Mouse (Mus musculus) right cerebral cortex, postnatal 25 days (tissue): ENCODE measurements at regions not wholly inside any gene's neighbourhood (a gene's known extent, or its start where the extent isn't known, plus 50 kb on each side); places are given as distances from the start of the nearest gene placed in this dataset.

Source experiments
- DNase-seq: peaks from one replicate; pipeline ENCODE4 v3.0.0; 2022

DNA sequence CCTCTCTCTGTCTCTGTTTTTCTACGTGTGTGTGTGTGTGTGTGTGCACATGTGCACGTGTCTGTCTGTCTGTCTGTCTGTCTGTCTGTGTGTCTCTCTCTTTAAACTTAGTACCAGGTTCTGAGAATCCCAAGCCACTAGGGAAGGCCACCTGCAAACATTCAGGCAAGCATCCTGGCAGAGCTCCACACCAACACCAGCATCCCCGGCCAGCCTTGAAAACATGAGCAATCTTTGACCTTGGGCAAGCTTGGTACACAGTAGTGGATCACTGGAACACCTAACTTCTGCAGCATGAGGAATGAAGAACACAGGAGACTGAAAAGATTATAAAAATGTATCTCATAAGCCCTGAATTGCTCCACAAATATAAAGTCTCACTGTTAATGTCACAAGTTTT lies 359.0 kb upstream of the Smim15 start:
- DNase-seq: no peak

DNA sequence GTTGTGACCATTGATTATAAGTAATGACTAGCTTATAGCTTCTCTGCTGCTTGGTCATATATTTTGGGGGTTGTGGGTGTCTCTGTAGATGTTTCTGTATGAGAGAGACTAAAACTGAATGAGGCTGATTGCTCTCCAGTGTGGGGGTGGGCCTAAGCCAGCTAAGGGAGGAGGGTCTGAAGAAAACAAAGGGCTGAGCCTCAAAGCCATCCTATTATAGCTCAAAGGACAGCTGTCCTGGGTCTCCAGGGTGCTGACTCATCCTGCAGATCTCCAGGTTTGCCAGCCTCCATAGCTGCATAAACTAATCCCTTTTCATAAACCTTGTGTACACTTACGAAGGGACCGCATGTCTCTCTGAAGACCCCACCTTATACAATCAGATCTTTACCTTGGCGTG lies 360.3 kb upstream of the Smim15 start:
- DNase-seq: no peak

DNA sequence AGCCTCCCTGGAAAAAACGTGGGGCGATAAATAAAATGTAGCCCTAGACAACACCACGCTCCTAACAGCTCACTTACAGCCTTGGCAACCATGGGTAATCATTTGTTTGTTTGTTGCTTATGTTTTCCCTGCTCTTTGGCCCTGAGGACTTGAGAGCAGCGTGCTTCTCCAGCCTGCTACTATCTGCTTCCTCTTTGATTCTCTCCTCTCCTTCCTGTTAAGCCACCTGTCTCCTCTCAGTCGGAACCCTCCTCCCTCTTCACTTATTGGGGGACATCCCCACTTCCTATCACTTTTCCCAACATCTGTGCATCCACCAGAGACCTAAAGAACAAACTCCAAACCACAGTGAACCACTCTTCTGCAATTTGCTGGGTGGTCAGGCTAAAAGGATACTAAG lies 362.5 kb upstream of the Smim15 start:
- no peak for DNase-seq

DNA sequence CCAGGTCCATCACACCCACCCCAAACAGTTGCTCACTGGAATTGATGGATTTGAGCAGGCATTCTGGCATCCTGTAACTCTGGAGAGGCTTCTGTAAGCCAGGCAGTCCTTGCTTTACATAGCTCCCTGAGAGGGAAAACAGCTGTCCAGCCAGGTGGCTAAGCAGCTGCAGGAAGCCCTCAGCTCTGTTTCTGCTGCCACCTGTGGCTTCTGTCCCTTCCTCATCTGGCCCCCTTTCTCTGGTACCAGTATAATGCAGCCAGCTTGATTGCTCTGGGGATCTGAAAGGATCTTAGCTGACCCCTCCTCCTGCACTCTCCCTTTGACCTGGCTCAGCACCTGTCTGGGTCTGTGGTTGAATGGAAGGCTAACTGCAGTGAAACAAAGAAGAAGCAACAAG lies 365.4 kb upstream of the Smim15 start:
- DNase-seq: no peak

DNA sequence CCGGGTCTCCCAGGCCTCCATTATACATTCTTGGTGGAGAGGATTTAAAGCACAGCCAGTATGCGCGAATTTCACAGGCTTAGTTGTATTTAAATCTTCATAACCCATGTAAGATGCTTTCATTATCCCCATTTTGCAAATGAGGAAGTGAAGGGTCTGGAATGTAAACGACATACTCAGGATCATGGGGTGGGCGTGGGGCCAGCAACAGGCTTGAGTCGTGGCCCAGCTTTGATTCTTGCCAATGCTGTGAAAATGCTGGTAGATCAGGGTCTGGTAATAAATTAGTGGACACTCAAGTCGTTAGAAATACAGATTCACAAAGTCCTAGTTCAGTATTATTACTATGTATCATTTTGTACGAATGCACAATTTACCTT lies 367.2 kb upstream of the Smim15 start:
- DNase-seq: no peak

DNA sequence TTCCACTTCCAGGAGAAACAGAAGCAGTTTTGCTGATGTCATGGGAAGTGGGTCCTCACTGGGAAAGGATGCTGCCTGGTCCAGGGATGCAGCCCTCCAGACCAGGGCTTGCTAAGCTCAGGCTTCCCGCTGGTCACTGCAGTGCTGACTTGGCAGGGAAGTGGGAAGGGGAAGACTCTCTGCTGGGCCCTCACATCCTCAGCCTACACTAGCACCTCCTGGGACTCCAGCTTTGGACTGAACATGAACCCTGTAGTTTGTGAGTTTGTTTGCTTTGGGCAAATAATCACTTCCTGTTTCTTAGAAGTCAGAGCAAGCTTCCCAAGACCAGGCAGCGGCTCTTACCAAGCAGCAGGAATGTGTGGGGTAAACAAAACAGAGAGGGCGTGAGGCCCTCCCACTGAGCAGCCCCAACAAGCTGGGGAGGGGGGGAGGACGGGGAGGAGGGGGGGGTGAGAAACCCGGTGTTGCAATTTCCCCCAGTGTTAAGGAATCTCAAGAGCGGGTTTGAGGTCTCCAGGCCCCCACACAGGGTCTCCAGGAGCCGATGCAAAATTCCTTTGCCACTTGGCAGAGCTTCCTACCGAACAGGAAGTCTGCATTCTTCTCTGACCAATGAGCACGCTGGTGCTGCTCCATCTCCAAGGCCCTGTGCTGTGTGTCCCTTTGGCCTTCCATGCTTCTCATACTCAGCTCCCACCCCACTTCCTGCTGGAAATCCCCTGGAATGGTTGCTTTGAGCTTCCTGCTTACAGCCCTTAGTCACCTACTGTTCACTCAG lies 367.7 kb upstream of the Smim15 start:
- no peak for DNase-seq

DNA sequence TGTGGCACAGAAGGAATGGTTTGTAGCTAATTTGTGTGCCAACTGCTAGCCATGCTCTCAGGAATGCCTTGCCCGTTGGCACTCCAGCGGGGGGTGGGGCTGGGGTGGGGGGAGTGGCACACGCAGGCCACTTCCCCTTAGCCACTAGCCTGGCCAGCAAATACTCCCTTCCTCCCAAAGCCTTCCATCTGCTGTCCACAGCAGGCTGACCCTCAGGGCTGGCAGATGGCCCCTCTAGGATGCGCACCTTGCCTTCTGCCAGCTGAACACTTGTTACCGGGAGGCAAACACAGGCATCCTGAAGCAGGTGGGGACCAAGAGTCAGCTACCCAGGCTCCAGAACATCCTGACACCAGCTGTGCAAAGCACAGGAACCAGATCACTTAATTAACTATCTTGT lies 372.1 kb upstream of the Smim15 start:
- DNase-seq: no peak

DNA sequence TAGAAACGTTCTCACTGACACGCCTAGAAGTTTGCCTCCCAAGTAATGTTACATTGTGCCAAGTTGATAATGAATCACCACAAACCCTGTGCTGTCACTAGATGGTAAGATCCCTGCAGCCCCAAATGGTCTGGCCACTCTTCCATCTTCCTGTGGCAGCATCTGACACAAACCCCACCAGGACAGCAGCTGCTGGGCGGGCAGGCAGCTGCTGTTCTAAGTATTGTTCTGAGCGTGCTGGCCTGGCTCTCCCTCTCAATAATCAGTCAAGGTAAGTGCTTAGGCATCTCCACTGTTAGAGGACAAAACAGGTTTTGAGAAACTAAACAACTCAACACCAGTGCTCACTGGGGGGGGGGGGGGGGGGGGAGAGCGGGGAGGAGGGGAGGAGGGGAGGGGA lies 375.7 kb upstream of the Smim15 start:
- DNase-seq: no peak

DNA sequence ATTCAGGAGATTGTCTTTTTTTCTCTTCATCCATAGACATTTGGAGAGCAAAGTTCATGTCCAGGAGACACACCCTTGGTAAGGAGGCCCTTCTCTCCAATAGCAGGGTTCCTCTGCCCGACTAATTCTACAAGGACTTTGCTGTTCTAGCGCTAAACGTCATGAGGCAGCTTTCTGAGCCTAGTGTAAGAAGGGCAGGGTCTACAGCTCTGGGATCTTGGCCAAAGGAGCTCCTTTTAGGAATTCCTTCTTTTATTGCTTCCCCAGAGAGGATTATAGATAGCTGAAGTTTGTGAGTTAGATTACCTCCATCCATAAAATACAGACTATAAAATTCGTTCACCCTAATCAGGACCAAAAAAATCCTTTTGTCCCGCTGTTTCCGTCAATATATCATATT lies 378.5 kb upstream of the Smim15 start:
- no peak for DNase-seq

DNA sequence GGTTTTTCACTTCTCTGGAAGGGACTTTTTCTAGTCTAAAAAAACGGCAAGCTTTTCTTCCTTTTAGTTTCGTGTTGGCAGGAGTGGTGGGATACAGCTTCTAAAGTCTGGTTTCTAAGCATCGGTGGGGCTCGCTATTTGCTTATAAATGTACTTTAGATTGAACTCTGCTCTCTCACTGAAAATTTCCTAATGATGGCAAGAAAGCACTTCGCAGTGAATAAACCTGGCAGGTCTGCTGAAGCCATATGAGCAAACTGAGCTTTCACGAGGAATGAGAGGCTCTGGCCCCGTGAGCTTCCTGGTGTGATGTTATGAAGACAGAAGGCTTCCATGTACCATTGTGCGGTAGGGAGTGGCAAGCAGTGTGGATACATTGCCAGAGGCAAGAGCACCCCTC lies 380.0 kb upstream of the Smim15 start:
- DNase-seq: no peak

DNA sequence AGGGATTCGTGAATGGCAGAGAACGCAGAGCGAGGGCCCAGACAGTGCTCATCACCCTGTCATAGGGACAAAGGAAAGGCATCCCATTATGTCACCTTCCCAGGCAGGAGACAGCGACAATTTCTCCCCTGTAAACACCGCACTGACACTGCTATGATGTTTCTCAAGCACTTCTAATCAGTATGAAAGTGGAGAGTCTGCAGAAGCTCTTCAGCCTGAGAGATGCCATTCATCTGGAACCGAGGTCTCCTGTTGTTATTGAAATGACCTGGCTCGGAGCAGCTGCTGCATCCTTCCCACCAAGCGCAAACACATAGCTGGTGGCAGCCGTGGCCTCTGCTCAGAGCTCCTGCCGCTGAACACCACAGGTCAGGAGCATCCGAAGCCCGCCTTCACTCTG lies 380.5 kb upstream of the Smim15 start:
- DNase-seq: no peak

DNA sequence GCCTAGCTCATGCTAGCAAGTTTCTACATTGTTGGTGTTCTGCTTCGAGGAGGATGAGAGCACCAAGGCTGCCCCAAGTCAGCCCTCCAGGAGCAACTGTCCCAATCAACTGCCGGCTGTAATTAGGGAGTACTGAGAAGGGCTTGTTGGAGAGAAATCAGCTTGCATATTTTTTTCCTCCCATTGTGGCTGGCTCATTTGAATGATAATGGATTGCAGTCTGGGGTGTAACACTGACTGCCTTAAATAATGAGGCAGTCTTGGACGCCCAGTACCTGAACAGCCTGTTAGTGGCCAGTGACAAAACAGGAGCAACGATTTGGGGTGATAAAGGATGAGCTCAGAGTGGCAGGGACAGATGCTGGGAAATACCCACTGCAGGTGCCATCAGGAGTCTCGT lies 382.8 kb upstream of the Smim15 start:
- DNase-seq: no peak

DNA sequence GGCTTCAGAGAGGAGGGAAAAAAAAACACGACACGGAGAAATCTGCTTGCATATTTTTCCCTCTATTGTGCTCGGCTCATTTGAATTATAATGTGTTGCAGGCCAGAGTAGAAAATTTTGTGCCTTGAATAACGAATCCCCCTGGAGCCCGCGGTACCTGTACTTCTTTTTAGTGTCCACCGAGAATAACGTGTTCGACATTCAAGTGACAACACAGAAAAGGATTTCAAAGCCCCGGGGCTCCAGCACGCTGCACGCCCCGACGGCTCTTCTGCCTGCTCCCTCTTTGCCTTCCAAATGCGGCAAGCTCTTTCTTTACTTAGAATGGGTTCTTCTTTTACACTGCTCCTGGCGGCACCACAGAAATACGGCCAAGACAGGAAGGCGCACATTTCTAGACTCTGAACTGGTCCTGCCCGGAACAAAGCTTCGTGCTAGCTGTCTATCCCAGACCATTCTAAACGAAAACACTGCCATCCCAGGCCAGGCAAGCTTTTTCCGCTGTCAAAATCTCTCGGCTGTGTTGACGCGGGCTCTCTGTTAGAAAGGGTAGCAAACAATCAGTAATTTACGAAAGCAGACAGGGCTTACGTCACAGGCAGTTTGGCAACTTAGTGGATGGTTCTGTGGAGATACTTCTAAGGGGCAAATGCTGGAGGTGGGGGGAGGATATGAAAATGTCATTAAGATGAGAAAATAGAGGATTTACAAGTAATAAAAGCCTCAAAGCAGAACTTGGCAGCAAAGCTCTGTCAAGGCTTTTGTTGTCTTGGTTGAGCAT lies 398.2 kb upstream of the Smim15 start:
- peak; percentile 45 for DNase-seq

DNA sequence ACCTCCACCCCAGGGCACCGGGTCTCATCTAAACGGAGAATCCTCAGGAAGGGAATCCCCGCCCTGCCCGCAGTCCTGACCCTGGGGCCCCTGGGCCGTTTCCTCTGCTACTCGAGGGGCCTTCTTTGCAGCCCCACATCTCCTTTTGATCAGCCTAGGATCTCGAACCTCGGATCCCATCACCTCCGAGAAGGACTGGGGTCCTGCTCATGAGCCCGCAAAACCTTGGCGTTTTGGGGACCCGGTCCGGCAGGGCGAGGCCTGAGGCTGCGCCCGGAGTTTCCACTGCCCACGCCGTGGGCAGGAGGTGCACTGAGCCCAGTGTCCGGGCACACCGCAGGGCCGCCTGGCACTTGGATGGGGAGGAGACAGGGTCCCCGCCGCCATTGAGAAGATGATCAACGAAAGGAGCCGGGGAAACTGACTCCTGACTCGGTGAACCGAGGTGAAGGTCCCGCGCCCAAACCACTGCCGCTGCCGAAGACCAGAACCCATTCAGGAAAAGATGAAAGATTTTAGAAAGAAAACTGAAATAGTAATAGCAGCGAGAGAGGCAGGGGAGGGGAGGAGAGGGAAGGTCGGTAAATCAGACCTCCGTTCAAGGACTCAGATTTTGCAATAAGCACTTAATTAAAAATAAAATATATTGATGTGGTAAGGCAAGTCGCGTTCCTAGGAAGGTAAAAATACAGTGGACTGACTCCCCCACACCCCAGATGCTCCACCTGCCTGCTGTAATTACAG lies 399.0 kb upstream of the Smim15 start:
- peak; percentile 12 for DNase-seq

DNA sequence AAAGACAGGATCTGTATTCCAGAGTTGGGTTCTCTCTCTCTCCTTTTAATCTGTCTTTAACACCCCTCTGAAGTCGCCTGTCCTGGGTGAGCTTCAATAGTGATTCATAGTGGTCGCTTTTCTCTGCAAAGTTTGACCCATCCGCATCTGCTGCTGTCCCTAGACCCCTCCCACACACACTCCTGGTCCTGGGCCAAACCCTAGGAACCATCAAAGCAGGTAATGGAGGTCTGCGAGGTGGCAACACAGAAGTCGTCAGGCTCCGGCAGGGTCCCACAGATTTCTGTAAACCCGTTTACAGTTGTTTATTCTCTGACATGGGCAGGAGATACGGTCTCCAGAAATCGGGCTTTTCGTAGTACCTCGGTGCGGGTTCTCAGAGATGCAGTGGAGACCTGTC lies 399.5 kb upstream of the Smim15 start:
- DNase-seq: no peak

DNA sequence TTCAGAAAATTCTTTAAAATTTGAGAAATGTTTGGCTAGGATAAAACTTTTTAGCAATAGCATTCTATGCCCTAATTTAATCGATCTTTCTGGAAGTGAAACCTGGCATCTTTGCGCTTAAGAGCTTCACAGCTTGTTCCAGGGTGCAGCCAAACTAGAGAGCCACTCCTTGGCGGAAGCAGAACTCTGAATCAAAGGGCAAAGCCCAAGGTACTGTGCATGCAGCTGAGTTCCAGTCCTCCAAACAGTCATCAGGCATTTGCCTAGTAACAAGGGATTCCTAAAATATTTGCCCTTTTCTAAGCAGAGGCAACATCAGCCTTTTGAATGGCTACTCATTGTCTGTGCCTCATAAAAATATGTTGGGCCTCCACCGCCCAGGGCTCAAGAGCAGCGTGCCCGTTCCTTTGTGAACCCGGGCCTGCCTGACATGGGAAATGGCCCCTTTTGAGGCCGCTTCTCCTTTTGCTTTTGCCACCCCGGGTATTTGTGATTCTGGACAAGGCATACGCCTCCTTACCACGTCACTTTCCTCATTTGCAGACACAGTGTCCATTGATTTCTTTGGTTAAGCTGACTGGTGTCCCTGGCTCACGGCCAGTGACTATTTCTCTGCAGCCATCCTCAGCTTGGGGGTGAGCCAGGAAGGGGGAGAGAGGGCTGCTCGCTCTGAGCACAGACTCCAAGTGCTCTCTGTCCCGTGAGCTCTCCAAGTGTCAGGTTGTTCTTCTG lies 402.2 kb upstream of the Smim15 start:
- DNase-seq: peak; percentile 54

DNA sequence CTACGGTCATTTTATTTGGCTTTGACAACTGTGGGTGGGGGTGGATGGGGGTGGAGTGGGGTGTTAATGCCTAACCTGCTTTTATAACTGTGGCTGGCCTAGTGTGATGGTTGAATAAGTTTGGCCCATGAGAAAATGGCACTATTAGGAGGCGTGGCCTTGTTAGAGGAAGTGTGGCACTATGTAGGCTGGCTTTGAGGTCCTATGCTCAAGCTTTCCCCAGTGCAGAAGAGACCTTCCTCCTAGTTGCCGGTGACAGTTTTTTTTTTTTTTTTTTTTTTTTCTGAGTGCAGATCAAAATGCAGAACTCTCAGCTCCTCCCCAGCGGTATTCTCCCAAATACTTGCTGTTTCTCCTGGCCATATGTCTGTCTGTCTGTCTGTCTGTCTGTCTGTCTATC lies 404.6 kb upstream of the Smim15 start:
- DNase-seq: no peak

DNA sequence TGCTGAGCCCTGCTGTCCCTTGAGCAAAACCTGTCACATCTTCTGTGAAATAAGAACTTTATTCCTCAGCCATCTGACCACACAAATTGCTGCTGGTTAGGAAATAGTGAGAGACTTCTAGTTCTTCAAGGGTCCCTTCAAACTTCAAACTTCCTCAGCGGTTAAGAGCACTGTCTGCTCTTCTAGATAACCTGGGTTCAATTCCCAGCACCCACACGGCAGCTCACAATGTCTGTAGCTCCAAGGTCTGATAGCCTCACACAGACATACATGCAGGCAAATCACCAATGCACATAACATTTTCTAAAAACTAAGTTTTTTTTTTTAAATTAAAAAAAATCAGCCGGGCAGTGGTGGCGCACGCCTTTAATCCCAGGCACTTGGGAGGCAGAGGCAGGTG lies 407.0 kb upstream of the Smim15 start:
- no peak for DNase-seq

DNA sequence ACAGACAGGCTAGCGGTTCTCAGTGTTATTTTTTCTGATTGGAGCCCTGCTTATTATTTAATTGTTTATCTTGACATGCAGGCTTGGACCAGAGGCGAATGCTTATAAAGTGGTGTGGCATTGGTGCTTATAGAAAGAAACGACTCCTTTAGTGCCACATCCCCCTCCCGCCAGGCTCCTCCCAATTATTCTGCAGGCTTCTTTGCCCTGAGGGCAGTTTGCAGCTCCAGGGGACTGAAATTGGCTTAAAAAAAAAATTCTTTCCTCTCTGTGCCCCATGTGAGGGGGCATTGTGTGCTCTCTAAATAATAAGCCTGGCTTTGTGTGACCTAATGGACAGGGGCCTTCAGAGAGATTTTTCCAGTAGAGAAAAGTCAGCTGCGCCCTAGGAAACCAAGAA lies 409.1 kb upstream of the Smim15 start:
- no peak for DNase-seq

DNA sequence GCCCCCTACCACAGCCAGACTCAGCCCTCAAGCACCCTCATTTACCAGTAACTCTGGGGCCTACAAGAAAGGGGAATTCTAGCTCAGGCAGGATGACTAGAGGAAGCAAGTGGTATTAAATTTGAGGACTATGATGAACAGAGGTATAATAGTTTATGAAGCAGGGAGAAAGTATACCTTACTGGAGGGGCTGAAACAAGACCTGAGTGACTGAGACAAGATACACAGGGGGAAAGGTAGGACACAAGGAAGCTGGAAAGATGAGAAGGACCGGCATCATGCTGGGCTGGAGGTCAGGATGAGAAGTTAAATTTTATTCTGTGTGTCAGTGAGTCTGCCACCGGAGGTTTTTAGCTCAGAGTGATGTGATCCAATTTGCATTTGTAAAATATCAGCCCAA lies 417.2 kb upstream of the Smim15 start:
- DNase-seq: no peak

DNA sequence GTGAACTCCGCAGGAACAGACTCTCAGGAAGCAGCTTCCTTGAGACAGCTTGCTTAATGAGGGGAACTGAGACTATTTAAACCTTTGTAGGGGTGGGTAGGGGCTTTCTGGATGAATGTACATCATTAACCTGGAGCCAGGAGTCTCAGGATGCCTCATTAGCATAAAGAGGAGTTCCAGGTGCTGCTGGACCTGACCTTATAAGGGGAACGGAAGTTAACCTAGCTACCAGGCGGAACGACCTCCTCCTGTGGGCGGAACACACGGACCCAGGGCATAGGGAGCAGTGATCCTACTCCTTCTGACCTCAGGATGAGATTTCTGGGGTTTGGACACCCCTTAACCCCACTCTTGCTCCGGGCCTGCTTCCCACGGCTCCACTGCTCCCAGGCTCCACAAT lies 417.6 kb upstream of the Smim15 start:
- no peak for DNase-seq

DNA sequence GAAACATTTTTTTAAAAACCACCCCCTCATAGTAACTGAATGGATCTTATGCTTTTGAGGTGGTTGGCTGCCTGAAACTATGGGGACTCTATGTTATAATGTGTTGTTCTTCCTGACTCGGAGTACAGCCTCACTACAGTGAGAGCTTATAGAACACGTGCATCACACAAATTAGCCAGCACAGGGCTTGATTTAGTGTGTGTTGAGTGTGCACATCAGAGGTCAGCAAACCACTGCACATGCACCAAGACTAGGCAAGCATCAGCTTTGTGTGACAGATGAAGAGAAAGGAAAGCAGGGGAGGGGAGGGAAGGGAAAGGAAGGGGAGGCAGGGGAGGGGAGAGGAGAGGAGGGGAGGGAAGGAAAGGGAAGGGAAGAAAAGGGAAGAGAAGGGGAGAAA lies 422.9 kb upstream of the Smim15 start:
- no peak for DNase-seq

DNA sequence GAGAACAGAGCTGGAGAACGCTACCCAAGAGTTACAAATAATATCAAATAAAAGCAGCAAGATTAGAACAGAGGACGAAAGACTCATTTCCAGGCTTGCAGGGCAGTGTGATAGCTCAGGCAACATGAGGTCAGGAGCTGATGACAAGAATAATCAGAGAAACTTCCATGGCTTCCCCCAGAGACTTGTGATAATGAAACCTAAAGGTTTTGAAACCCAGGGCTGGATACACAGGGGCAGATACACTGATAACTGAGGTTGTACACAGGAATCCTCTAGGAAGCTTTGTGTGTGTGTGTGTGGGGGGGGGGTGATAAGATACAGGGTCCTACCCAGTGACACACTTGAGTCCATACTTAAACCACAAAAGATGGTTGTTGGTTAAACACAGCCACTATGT lies 423.4 kb upstream of the Smim15 start:
- DNase-seq: no peak
